Mouse (Mus musculus): Measurements from ENCODE around the gene Uspl1. TPM values are rescaled to one million over a fixed set of nuclear protein-coding genes. Genes with fewer than 3 reads are reported as not detected.

Uspl1 gene
- polyA plus RNA-seq, 2 experiments = 8.9 to 18.6 TPM

- no peaks in the 10 kb centered on the region for H3K9me3 ChIP-seq (ENCODE audit: control insufficient read depth, low read length)
- H3K4me1 ChIP-seq (replicated peaks; ENCODE audit: control insufficient read depth in 2 of 2, insufficient read depth in 2 of 2, low read length in 1 of 2) = peaks cover 16 to 26% of the 10 kb centered on the region in 2 experiments
- WGBS (ENCODE audit: insufficient replicate concordance) = under 1% methylated on average over 16 of the region's 16 CpGs
- peak; percentile 70 to 78 (median 72) for DNase-seq (ENCODE audit: low read depth in 3 of 3, low spot score in 3 of 3)
- peak overlapping the region; percentile 49 to 67 for H3K4me3 ChIP-seq (ENCODE audit: insufficient read depth in 1 of 2, low read depth in 2 of 2, low read length in 2 of 2)
- no peaks in the 10 kb centered on the region for H3K27me3 ChIP-seq (ENCODE audit: control insufficient read depth, insufficient read depth, low read length)
- TF ChIP-seq CTCF (IDR thresholded peaks at IDR 0.05; ENCODE audit: low read depth) = no peak
- TF ChIP-seq EP300 (IDR thresholded peaks at IDR 0.05; ENCODE audit: low read depth) = peak; percentile 29; the same call in 1 of the 2 replicates
- no peaks in the 10 kb centered on the region for H3K36me3 ChIP-seq (replicated peaks; ENCODE audit: control insufficient read depth, insufficient read depth, low read depth)
- H3K27ac ChIP-seq = peak overlapping the region; percentile 64
- peak; percentile 94 for ATAC-seq (ENCODE audit: insufficient read depth)
- H3K9ac ChIP-seq (replicated peaks) = peak overlapping the region; percentile 76
- H3K4me2 ChIP-seq (ENCODE audit: low read depth) = peak overlapping the region; percentile 85
Observed at GRCm38 (mm10) chr5:149245965-149246470, 61.9 kb downstream of the Uspl1 start.

- TF ChIP-seq CTCF (IDR thresholded peaks at IDR 0.05; ENCODE audit: low read depth) (no peak), EP300 (IDR thresholded peaks at IDR 0.05; ENCODE audit: low read depth) (no peak)
- 7% methylated on average over 20 of the region's 20 CpGs for WGBS (ENCODE audit: insufficient replicate concordance)
- Histone ChIP-seq H3K4me3 (ENCODE audit: insufficient read depth in 1 of 2, low read depth in 2 of 2, low read length in 2 of 2) (no peak overlapping the region; a peak in 1 of 4 replicates), H3K4me1 (replicated peaks; ENCODE audit: control insufficient read depth in 2 of 2, insufficient read depth in 2 of 2, low read length in 1 of 2) (peaks cover 16 to 26% of the 10 kb centered on the region in 2 experiments), H3K36me3 (replicated peaks; ENCODE audit: control insufficient read depth, insufficient read depth, low read depth) (no peaks in the 10 kb centered on the region), H3K9me3 (ENCODE audit: control insufficient read depth, low read length) (no peaks in the 10 kb centered on the region), H3K9ac (replicated peaks) (no peak overlapping the region), H3K27me3 (ENCODE audit: control insufficient read depth, insufficient read depth, low read length) (no peaks in the 10 kb centered on the region), H3K4me2 (ENCODE audit: low read depth) (peak overlapping the region; percentile 85), H3K27ac (no peak overlapping the region)
- ATAC-seq (ENCODE audit: insufficient read depth) = no peak
- no peak for DNase-seq (ENCODE audit: low read depth in 3 of 3, low spot score in 3 of 3)
Observed at GRCm38 (mm10) chr5:149247047-149247904, 63.1 kb downstream of the Uspl1 start.

DNA sequence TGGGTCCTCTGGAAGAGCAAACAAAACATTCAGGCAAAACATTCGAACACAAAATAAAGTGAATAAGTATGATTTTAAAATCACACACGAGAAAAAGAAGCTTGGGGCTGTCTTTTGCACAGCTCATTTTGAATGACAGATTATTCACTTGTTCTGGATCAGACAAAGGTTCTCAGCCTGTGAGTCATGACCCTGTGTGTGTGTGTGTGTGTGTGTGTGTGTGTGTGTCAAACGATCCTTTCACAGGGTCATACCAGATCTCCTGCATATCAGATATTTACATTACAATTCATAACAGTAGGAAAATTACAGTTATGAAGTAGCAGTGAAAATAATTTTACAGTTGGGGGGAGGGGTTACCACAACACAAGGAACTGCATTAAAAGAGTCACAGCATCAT, 68.2 kb downstream of the Uspl1 start:
- Histone ChIP-seq H3K9ac (replicated peaks) (no peak overlapping the region), H3K36me3 (replicated peaks; ENCODE audit: control insufficient read depth, insufficient read depth, low read depth) (no peaks in the 10 kb centered on the region), H3K27me3 (ENCODE audit: control insufficient read depth, insufficient read depth, low read length) (no peaks in the 10 kb centered on the region), H3K27ac (no peak overlapping the region), H3K9me3 (ENCODE audit: control insufficient read depth, low read length) (no peaks in the 10 kb centered on the region), H3K4me3 (ENCODE audit: insufficient read depth in 1 of 2, low read depth in 2 of 2, low read length in 2 of 2) (no peak overlapping the region), H3K4me1 (replicated peaks; ENCODE audit: control insufficient read depth in 2 of 2, insufficient read depth in 2 of 2, low read length in 1 of 2) (peaks cover 0 to 4% of the 10 kb centered on the region in 2 experiments; a peak in 1 of 4 replicates), H3K4me2 (ENCODE audit: low read depth) (no peak overlapping the region)
- TF ChIP-seq CTCF (IDR thresholded peaks at IDR 0.05; ENCODE audit: low read depth) = no peak
- TF ChIP-seq EP300 (IDR thresholded peaks at IDR 0.05; ENCODE audit: low read depth) = no peak
- DNase-seq (ENCODE audit: low read depth in 3 of 3, low spot score in 3 of 3) (no peak), ATAC-seq (ENCODE audit: insufficient read depth) (no peak)
- 65% methylated on average over 3 of the region's 3 CpGs for WGBS (ENCODE audit: insufficient replicate concordance)

DNA sequence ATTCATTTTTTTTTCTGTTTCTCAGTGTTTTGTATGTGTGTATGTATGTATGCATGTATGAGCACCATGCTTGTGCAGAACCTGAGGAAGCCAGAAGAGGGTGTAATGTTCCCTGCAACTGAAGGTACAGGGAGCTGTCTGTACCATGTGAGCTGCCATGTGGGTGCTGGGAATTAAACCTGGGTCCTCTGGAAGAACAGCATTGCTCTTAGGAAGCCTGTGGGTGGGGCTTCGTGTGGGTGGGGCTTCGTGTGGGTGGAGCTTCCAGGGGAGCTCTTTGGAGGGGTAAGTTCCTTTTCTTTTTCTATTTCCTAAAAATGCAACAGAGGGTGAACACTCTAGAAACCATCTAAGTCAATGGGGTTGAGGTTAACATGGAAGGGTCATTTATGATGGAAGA, 69.3 kb downstream of the Uspl1 start:
- Histone ChIP-seq H3K4me1 (replicated peaks; ENCODE audit: control insufficient read depth in 2 of 2, insufficient read depth in 2 of 2, low read length in 1 of 2) (no peaks in the 10 kb centered on the region), H3K9ac (replicated peaks) (no peak overlapping the region), H3K4me2 (ENCODE audit: low read depth) (no peak overlapping the region), H3K27ac (no peak overlapping the region), H3K27me3 (ENCODE audit: control insufficient read depth, insufficient read depth, low read length) (no peaks in the 10 kb centered on the region), H3K9me3 (ENCODE audit: control insufficient read depth, low read length) (no peaks in the 10 kb centered on the region), H3K36me3 (replicated peaks; ENCODE audit: control insufficient read depth, insufficient read depth, low read depth) (no peaks in the 10 kb centered on the region), H3K4me3 (ENCODE audit: insufficient read depth in 1 of 2, low read depth in 2 of 2, low read length in 2 of 2) (no peak overlapping the region)
- TF ChIP-seq CTCF (IDR thresholded peaks at IDR 0.05; ENCODE audit: low read depth) = no peak
- TF ChIP-seq EP300 (IDR thresholded peaks at IDR 0.05; ENCODE audit: low read depth) = no peak
- DNase-seq (ENCODE audit: low read depth in 3 of 3, low spot score in 3 of 3) (no peak), ATAC-seq (ENCODE audit: insufficient read depth) (no peak)
- 33% methylated on average over 2 of the region's 2 CpGs for WGBS (ENCODE audit: insufficient replicate concordance)

- WGBS (ENCODE audit: insufficient replicate concordance) = 49% methylated on average over 2 of the region's 2 CpGs
- H3K4me1 ChIP-seq (replicated peaks; ENCODE audit: control insufficient read depth in 2 of 2, insufficient read depth in 2 of 2, low read length in 1 of 2) = no peaks in the 10 kb centered on the region
- H3K36me3 ChIP-seq (replicated peaks; ENCODE audit: control insufficient read depth, insufficient read depth, low read depth) = no peaks in the 10 kb centered on the region
- no peaks in the 10 kb centered on the region for H3K27me3 ChIP-seq (ENCODE audit: control insufficient read depth, insufficient read depth, low read length)
- no peak overlapping the region for H3K4me2 ChIP-seq (ENCODE audit: low read depth)
- no peaks in the 10 kb centered on the region for H3K9me3 ChIP-seq (ENCODE audit: control insufficient read depth, low read length)
- no peak overlapping the region for H3K9ac ChIP-seq (replicated peaks)
- ATAC-seq (ENCODE audit: insufficient read depth) (no peak), DNase-seq (ENCODE audit: low read depth in 3 of 3, low spot score in 3 of 3) (no peak)
- H3K27ac ChIP-seq = no peak overlapping the region
- no peak for TF ChIP-seq CTCF (IDR thresholded peaks at IDR 0.05; ENCODE audit: low read depth)
- no peak for TF ChIP-seq EP300 (IDR thresholded peaks at IDR 0.05; ENCODE audit: low read depth)
- H3K4me3 ChIP-seq (ENCODE audit: insufficient read depth in 1 of 2, low read depth in 2 of 2, low read length in 2 of 2) = no peak overlapping the region
Observed at GRCm38 (mm10) chr5:149255522-149255921, 71.4 kb downstream of the Uspl1 start.

Data from liver, embryonic 14.5 days (tissue).